ENCODE assay signal across 9 mouse cellular contexts in genomic region chr9:72880225-72880960, GRCm38 (mm10). TPM values are rescaled to one million over a fixed set of nuclear protein-coding genes. Genes with fewer than 3 reads are reported as not detected.
DNase-seq lines count a peak whose midpoint lies in the region; ATAC-seq and TF ChIP-seq lines count a peak whose summit lies in the region.
"Had no signal": no experiment of that assay in that cellular context is flagged by ENCODE, and none has a peak within 500 bp of the region (broad histone marks: within the 10 kb centered on the region; RNA-seq: fewer than 3 reads in every experiment).

No protein-coding gene starts in this region.

- H3K36me3 ChIP-seq in intestine, embryonic 14.5 days (ENCODE audit: control insufficient read depth, insufficient read depth, low read length): no peaks in the 10 kb centered on the region
- H3K36me3 ChIP-seq in intestine, postnatal 0 days (ENCODE audit: control insufficient read depth, insufficient read depth): no peaks in the 10 kb centered on the region
- peaks cover 39% of the 10 kb centered on the region for H3K36me3 ChIP-seq in hindbrain, embryonic 10.5 days

- ATAC-seq in intestine, embryonic 14.5 days (replicated peaks; ENCODE audit: low FRiP score, low TSS enrichment, low read depth): no peak
- ATAC-seq in intestine, postnatal 0 days: no peak

- WGBS in intestine, embryonic 14.5 days: 24% methylated on average over 16 of the region's 16 CpGs
- 41% methylated on average over 16 of the region's 16 CpGs for WGBS in intestine, postnatal 0 days
- 12% methylated on average over 16 of the region's 16 CpGs for WGBS in hindbrain, embryonic 10.5 days

- H3K4me1 ChIP-seq in intestine, embryonic 14.5 days (replicated peaks; ENCODE audit: control insufficient read depth, insufficient read depth, low read length): peaks cover 41% of the 10 kb centered on the region
- 0 out of 2 replicates have a peak, but pooled peaks cover 9% of the 10 kb centered on the region for H3K4me1 ChIP-seq in intestine, postnatal 0 days (replicated peaks; ENCODE audit: control insufficient read depth, insufficient read depth, low read length)
- peaks cover 76% of the 10 kb centered on the region for H3K4me1 ChIP-seq in hindbrain, embryonic 10.5 days (replicated peaks)

- H3K4me3 ChIP-seq in intestine, embryonic 14.5 days (ENCODE audit: low read depth, low read length): no peak overlapping the region
- no peak overlapping the region for H3K4me3 ChIP-seq in intestine, postnatal 0 days (ENCODE audit: low read depth, low read length)
- H3K4me3 ChIP-seq in hindbrain, embryonic 10.5 days: peak overlapping the region; percentile 31

- no peaks in the 10 kb centered on the region for H3K9me3 ChIP-seq in intestine, embryonic 14.5 days (ENCODE audit: control insufficient read depth, low read length)
- H3K9me3 ChIP-seq in intestine, postnatal 0 days (ENCODE audit: control insufficient read depth): no peaks in the 10 kb centered on the region
- H3K9me3 ChIP-seq in hindbrain, embryonic 10.5 days: no peaks in the 10 kb centered on the region

- no peaks in the 10 kb centered on the region for H3K27me3 ChIP-seq in intestine, embryonic 14.5 days (replicated peaks; ENCODE audit: control insufficient read depth, insufficient read depth, low read length)
- H3K27me3 ChIP-seq in intestine, postnatal 0 days (replicated peaks; ENCODE audit: control insufficient read depth, insufficient read depth, low read length): no peaks in the 10 kb centered on the region
- H3K27me3 ChIP-seq in hindbrain, embryonic 10.5 days (ENCODE audit: insufficient read depth, poor library complexity, severe bottlenecking): no peaks in the 10 kb centered on the region

- H3K27ac ChIP-seq in intestine, embryonic 14.5 days (ENCODE audit: low read depth): peak overlapping the region; percentile 48; the same call in 1 of the 2 replicates
- H3K27ac ChIP-seq in intestine, postnatal 0 days (ENCODE audit: low read depth, low read length): no peak overlapping the region
- H3K27ac ChIP-seq in hindbrain, embryonic 10.5 days: peak overlapping the region; percentile 93

- no peak for DNase-seq in intestine, embryonic 14.5 days (ENCODE audit: low spot score)
- DNase-seq in embryo, embryonic 10 days (ENCODE audit: low spot score): peak; percentile 96
- DNase-seq in hindbrain, embryonic 10.5 days (ENCODE audit: low spot score): peak; percentile 93
- DNase-seq in lung, postnatal 36 days: peak; percentile 15
- no peak for DNase-seq in cerebellum, adult 18-20 months
- DNase-seq in gastrocnemius, postnatal 4 days (ENCODE audit: low spot score in 2 of 2): no peak
- DNase-seq in thymus, postnatal 0 days (ENCODE audit: low spot score): no peak
- DNase-seq: thymus, postnatal 4 days had no signal

- no peak overlapping the region for H3K4me2 ChIP-seq in intestine, embryonic 14.5 days (ENCODE audit: low read length)
- no peak overlapping the region for H3K4me2 ChIP-seq in intestine, postnatal 0 days (replicated peaks; ENCODE audit: low read depth)

- H3K9ac ChIP-seq in intestine, embryonic 14.5 days (ENCODE audit: low read length): no peak overlapping the region
- no peak overlapping the region for H3K9ac ChIP-seq in intestine, postnatal 0 days (ENCODE audit: low read depth, low read length)

- no peak for TF ChIP-seq CTCF in intestine, postnatal 0 days (IDR thresholded peaks at IDR 0.05; ENCODE audit: low read depth)

RNA-seq across cellular contexts. Expression of gene Pygo1, which starts 45.1 kb away (rescaled TPM):
- polyA plus RNA-seq in intestine, embryonic 14.5 days (2014; fragmentation: Nextera tagmentation; extraction: Ambion mirVana): 4.6 and 5.1 TPM in 2 replicates
- 0.90 TPM in 2 replicates for polyA plus RNA-seq in intestine, postnatal 0 days (2015; fragmentation: Nextera tagmentation; extraction: Ambion mirVana)
- 5.4 and 6.1 TPM in 2 replicates for polyA plus RNA-seq in hindbrain, embryonic 10.5 days (2016; fragmentation: Nextera tagmentation; extraction: Ambion mirVana)
- total RNA-seq in gastrocnemius, postnatal 4 days (2021): 1 to 10 TPM; 6.2 to 7.0 TPM
- polyA plus RNA-seq in thymus, postnatal 0 days (2015; fragmentation: Nextera tagmentation; extraction: Ambion mirVana): 0.66 and 0.75 TPM in 2 replicates

Comparison
In these comparisons a context has a peak if more than half of its experiments do, and no peak if none do; other contexts are left out.
1. DNase-seq: peak in embryo, embryonic 10 days (single experiment), hindbrain, embryonic 10.5 days (single experiment) and lung, postnatal 36 days (single experiment); none in intestine, embryonic 14.5 days (single experiment), cerebellum, adult 18-20 months (0 of 2), gastrocnemius, postnatal 4 days (0 of 2) and thymus, postnatal 0 days (single experiment).